Mouse (Mus musculus) WW6 (cell line): Measurements from ENCODE around the gene Aasdh.

Experiments
- DNase-seq: peaks from one replicate; pipeline ENCODE4 v3.0.0-alpha.2; 2013; ENCODE audit warnings: low read depth, low spot score

Gene Aasdh

GRCm38 (mm10) chr5:76843448-76843847 lies 61.9 kb downstream of the Aasdh start:
- no peak for DNase-seq

DNA sequence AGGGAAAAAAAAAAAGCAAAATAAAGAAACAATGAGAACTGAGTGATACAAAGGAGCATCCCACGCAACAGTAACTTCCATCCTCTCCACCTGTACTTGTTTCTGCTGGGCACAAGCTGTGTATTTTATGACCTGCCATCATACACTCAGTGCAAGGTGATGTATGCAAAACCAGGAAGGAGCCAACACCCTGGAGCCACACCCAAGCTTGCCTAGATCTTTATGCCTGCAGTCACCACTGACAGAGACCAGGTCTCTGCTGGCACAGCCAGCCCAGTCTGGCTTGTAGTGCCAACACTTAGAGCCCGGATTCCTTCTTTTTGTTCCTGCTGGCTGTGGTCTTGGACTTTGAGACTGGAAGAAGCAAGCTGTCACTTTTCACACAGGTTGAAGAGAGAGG lies 63.5 kb downstream of the Aasdh start:
- no peak for DNase-seq

DNA sequence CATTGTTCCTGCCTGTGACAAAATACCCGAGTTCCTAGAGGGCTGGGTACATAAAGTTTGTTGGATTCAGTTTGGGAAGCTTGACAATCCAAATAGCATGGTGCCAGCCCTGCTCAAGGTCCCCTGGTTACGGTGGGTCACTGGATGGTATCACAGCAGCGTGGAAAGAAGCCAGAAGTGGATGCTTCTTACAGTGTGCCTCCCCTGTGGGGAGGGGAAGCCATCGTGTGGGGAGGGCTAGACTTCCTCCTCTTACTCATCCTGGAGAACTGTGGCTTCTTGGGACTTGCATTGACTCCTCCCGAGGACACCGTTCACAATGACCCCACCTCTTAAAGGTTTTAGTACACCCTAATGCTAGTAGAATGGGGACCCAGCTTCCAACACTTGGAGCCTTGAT lies 65.5 kb downstream of the Aasdh start:
- DNase-seq, result no peak

DNA sequence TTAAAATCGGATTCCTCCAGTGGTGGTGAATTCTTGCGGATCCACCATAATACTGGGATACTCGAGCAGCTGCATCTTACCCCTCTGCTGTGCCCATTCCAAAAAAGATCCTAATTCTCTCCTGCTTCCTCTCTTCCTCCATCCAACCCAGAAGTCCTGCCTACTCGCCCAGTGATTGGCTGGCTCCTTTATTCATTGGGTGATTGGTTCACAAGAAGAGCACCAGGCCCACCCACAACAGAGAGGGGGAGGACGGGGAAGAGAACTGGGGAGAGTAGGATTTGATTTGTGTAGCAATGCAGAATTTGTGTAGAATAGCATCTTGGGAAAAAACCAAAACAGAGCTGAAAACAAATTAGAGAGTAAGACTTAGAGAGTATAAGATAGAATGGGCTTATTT lies 68.3 kb downstream of the Aasdh start:
- DNase-seq, result no peak

DNA sequence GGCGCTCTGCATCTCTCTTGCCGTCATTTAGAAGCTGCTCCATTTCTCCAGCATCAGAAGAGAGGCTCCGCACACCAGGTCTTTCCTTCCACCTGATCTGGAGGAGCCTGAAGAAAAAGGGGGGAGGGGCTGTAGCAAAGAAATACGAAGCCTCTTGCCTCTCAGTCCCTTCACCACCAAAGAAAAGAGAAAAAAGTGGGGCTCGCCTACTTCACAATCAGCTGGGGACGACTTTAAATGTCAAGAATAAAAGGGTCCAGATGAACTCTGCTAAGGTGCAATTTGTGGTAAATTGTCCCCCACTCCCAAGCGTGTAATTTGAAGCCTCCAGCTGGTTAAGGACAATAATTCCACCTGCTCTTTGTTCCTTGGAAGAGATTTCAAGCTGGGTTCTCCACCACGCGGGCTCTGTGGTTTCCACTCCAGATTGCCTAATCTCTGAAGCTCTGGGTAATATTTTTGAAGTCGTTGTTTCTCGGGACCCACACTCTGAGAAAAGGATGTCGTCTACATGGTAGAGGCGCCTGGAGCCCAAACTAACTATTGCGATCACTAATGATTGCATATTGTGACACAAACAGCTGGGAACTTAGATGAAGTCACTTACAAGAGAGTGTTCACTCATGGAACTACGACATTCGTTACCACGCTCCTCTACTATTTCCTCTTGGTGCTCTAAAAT lies 72.6 kb downstream of the Aasdh start:
- no peak for DNase-seq

DNA sequence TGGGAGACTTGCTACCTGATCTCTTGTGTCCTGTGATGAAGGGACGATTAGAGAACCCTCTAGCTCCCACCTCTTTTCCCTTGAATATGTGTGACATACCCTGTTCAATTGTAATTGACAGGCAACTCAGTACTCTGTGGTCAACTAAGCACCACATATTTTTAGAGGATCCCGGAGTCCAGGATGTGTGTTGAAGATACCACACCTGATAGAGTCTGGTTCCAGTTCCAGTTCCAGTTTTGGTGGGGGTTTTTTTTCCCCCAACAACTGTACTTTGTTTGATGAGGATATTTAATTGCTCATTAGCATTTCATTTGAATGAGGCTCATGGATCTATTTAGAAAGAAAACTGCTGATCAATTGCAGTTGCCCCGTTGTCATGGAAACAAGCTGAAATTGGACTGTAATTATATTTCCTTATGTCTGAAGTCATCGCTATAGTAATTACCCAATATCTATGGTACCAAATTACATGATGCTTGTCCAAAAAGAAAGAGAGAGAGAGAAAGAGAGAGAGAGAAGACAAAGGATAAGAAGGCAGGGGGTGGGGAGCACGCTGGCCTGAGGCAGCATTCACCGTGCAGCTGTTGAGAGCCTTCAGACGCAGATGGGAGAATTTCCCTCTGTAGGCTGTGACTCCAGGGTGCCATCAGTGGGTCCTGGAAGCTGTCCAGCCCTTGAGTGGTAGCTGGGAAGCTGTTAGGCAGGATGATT lies 76.6 kb downstream of the Aasdh start:
- no peak for DNase-seq
